Mouse (Mus musculus) midbrain, embryonic 15.5 days (tissue): ENCODE data around the gene Tuft1. TPM values are rescaled to one million over a fixed set of nuclear protein-coding genes. Genes with fewer than 3 reads are reported as not detected.
"Not testable (repeated sequence)": the region's sequence is repeated elsewhere in the genome, so short reads cannot be mapped to it uniquely, and the experiment has no call there.

Experiments used
- ATAC-seq: fragments of 200-750 bp; cut with Nextera tagmentation; replicated peaks from 2 replicates; pipeline ENCODE4 v1.8.0; 2017; ENCODE audit warnings: moderate TSS enrichment
- H3K27ac ChIP-seq: fragments of 300-500 bp; sonication (generic); 2 replicates; pipeline ENCODE4 v1.5.1; 2015; ENCODE audit warnings: mild to moderate bottlenecking, inconsistent platforms
- H3K27me3 ChIP-seq: fragments of 300-500 bp; sonication (generic); replicated peaks from 2 replicates; pipeline ENCODE4 v1.6.1; 2015; ENCODE audit warnings: inconsistent platforms
- H3K36me3 ChIP-seq: fragments of 300-500 bp; sonication (generic); replicated peaks from 2 replicates; pipeline ENCODE4 v1.6.1; 2015; ENCODE audit warnings: inconsistent platforms
- H3K4me1 ChIP-seq: fragments of 300-500 bp; sonication (generic); 2 replicates; pipeline ENCODE4 v1.6.1; 2015; ENCODE audit warnings: inconsistent platforms
- H3K4me2 ChIP-seq: fragments of 300-500 bp; sonication (generic); 2 replicates; pipeline ENCODE4 v1.6.1; 2015; ENCODE audit warnings: inconsistent platforms, mild to moderate bottlenecking, moderate library complexity
- H3K4me3 ChIP-seq: fragments of 300-500 bp; sonication (generic); 2 replicates; pipeline ENCODE4 v1.5.1; 2015; ENCODE audit warnings: mild to moderate bottlenecking, inconsistent platforms
- H3K9ac ChIP-seq: fragments of 300-500 bp; sonication (generic); 2 replicates; pipeline ENCODE4 v1.6.1; 2015; ENCODE audit warnings: mild to moderate bottlenecking, inconsistent platforms
- H3K9me3 ChIP-seq: fragments of 300-500 bp; sonication (generic); 2 replicates; pipeline ENCODE4 v1.6.1; 2016; ENCODE audit warnings: inconsistent platforms
- WGBS: fragments of 180-500 bp; shearing (Covaris S2); methylation state at CpG from one replicate; pipeline ENCODE4 v1.1.7; 2015; ENCODE audit warnings: mixed read lengths; 5-methylcytosine and 5-hydroxymethylcytosine counted together
- polyA plus RNA-seq: library from polyadenylated mRNA; unstranded; fragments of >200 nt; fragmentation: Nextera tagmentation; extraction: Ambion mirVana; gene quantifications from 2 replicates; pipeline ENCODE4 v1.2.1, GENCODE M21; 2015

The Tuft1 gene
- polyA plus RNA-seq, 1 experiment from 2014 or later = 4.9 TPM

DNA sequence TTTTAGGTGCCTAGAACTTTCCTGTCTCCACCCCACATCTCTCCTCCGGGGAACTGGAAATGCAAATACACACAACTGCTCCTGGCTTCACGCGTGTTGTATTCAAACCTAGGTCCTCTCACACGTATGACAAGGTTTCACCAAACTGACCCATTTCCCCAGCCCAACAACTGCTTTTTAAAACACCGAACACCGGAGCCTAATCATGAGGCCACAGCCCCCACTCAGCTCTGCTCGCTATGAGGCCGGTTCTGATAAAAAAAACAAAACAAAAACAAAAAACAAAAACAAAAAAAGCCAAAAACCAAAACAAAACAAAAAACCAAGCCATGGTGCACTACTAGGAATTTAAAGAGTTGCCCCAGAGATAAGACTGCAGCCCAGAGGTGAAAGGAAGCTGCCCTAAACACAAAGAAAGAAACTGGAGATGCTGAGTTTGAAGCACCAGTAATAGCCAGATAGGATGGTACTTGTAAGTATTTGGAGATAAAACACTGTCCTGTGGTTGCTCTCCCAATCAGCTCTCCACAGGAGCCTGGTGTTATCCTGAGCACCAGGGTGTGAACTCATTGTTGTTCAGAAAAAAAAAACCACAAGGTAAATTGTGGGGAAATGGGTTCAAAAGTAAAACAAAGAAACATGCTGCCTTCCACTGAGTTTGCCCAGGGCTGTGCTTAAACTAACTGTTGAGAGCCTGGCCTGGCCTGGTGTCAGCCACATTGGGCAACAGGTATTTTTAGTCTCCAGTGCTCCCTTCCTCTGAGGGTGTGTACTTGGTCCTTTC lies 27.5 kb upstream of the Tuft1 start:
- H3K9ac ChIP-seq, H3K9me3 ChIP-seq, ATAC-seq, H3K4me2 ChIP-seq, H3K27ac ChIP-seq, H3K4me1 ChIP-seq, H3K4me3 ChIP-seq, H3K27me3 ChIP-seq, H3K36me3 ChIP-seq: not testable (repeated sequence)
- 86% methylated on average over 8 of the region's 8 CpGs for WGBS

- no peaks in the 10 kb centered on the region for H3K36me3 ChIP-seq
- H3K27ac ChIP-seq = no peak overlapping the region
- no peak overlapping the region for H3K9ac ChIP-seq
- H3K9me3 ChIP-seq = no peaks in the 10 kb centered on the region
- no peaks in the 10 kb centered on the region for H3K27me3 ChIP-seq
- no peak overlapping the region for H3K4me2 ChIP-seq
- no peak for ATAC-seq
- H3K4me3 ChIP-seq = no peak overlapping the region
- 81% methylated on average over 6 of the region's 6 CpGs for whole genome bisulfite sequencing
- no peaks in the 10 kb centered on the region for H3K4me1 ChIP-seq
These were observed 25.0 kb upstream of the Tuft1 start for GRCm38 (mm10) chr3:94683646-94684045.

- Histone ChIP-seq H3K4me1 (no peaks in the 10 kb centered on the region), H3K4me3 (no peak overlapping the region), H3K9me3 (no peaks in the 10 kb centered on the region), H3K9ac (no peak overlapping the region), H3K4me2 (no peak overlapping the region), H3K36me3 (no peaks in the 10 kb centered on the region), H3K27me3 (no peaks in the 10 kb centered on the region), H3K27ac (no peak overlapping the region)
- WGBS = 94% methylated on average over 16 of the region's 16 CpGs
- ATAC-seq = no peak
These were observed 22.1 kb upstream of the Tuft1 start for GRCm38 (mm10) chr3:94680783-94681182.

DNA sequence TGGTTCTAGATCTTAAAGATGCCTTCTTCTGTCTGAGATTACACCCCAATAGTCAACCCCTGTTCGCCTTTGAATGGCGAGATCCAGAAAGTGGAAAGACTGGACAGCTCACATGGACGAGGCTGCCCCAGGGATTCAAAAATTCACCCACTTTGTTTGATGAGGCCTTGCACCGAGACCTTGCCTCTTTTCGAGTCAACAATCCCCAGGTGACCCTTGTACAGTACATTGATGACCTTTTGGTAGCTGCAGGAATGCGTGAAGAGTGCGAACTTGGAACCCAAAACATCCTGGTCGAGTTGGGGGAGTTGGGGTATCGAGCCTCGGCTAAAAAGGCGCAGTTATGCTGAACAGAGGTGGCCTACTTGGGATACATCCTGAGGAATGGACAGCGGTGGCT lies 21.4 kb upstream of the Tuft1 start:
- WGBS = 92% methylated on average over 12 of the region's 12 CpGs
- H3K36me3 ChIP-seq, H3K27me3 ChIP-seq, H3K4me2 ChIP-seq, H3K4me3 ChIP-seq, ATAC-seq, H3K27ac ChIP-seq, H3K9ac ChIP-seq, H3K4me1 ChIP-seq, H3K9me3 ChIP-seq: not testable (repeated sequence)

GRCm38 (mm10) chr3:94679351-94679841 lies 20.7 kb upstream of the Tuft1 start:
- H3K27me3 ChIP-seq = no peaks in the 10 kb centered on the region
- WGBS = 83% methylated on average over 8 of the region's 8 CpGs
- H3K9ac ChIP-seq = no peak overlapping the region
- no peak overlapping the region for H3K4me2 ChIP-seq
- H3K9me3 ChIP-seq = no peaks in the 10 kb centered on the region
- H3K36me3 ChIP-seq = no peaks in the 10 kb centered on the region
- ATAC-seq = no peak
- H3K4me1 ChIP-seq = no peaks in the 10 kb centered on the region
- no peak overlapping the region for H3K27ac ChIP-seq
- H3K4me3 ChIP-seq = no peak overlapping the region

DNA sequence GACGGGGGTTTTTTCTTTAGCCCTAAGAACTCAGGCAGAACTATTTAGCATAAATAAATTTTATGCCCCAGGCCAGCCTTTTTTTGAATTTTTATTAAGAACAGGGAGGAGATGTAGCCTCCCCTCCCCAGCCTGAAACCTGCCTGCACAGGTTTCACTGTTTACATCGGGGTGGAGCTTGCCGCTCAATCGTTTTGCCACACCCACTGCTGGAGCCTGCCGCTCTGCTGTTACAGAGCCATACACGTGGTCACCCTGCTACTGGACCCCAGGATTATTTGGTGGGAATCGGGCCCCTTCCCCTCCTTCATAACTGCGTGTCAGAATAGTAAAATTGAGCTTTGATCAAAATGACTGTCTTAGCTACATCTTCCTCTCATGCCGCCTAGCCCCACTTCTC lies 16.4 kb upstream of the Tuft1 start:
- H3K4me3 ChIP-seq, H3K36me3 ChIP-seq, H3K9me3 ChIP-seq, H3K9ac ChIP-seq, H3K4me2 ChIP-seq, ATAC-seq, H3K27me3 ChIP-seq, H3K4me1 ChIP-seq, H3K27ac ChIP-seq: not testable (repeated sequence)
- WGBS = 85% methylated on average over 9 of the region's 9 CpGs

DNA sequence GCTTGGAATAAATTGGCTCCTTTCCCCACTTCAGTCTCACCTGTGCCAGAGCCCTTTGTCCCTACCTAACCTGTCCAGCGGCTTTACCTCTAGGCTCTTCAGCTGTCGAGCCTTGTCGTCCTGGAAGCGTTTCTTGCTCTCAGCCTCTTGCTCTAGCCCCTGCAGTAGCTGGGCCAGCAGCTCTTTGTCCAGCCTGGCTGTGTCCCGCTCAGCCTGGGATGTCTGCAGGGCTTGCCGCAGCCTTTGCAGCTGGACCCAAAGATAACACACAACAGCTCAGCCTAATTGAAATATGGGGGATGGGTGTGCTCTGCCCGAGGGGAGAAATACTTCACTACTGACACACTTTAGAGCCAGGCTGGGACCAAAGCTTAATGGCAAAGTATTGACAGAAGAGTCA lies 7.2 kb upstream of the Tuft1 start:
- H3K4me2 ChIP-seq, H3K27me3 ChIP-seq, H3K36me3 ChIP-seq, H3K27ac ChIP-seq, ATAC-seq, H3K4me3 ChIP-seq, H3K9me3 ChIP-seq, H3K4me1 ChIP-seq, H3K9ac ChIP-seq: not testable (repeated sequence)
- 38% methylated on average over 7 of the region's 7 CpGs for whole genome bisulfite sequencing

- WGBS = 54% methylated on average over 5 of the region's 5 CpGs
- not testable (repeated sequence) for ATAC-seq, H3K4me2 ChIP-seq, H3K9me3 ChIP-seq, H3K27me3 ChIP-seq, H3K36me3 ChIP-seq, H3K4me3 ChIP-seq, H3K4me1 ChIP-seq, H3K9ac ChIP-seq, H3K27ac ChIP-seq
These were observed 6.6 kb upstream of the Tuft1 start for GRCm38 (mm10) chr3:94665060-94665802.

DNA sequence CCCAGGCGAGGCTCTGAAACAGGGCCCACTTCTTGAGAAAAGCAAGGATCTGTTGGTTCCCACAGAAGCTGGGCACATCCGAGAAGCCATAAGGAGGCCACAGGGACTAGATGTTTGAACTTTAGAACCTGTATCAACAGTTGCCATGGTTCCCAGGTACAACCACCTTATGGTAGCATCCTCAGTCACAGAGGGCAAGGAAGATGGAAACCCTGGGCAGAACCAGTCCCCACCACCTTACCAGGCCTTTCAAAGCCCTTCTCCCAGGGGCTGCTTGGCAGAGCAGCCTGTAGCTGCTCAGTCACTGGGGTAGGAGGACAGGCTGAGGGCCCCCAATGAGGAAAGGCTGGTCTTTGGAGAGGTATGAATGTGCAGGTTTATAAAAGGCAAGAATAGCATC lies 2.2 kb upstream of the Tuft1 start:
- H3K4me3 ChIP-seq, H3K9me3 ChIP-seq, ATAC-seq, H3K27me3 ChIP-seq, H3K9ac ChIP-seq, H3K4me1 ChIP-seq, H3K4me2 ChIP-seq, H3K36me3 ChIP-seq, H3K27ac ChIP-seq: not testable (repeated sequence)
- 87% methylated on average over 2 of the region's 2 CpGs for WGBS

- not testable (repeated sequence) for H3K4me1 ChIP-seq, H3K27me3 ChIP-seq, H3K27ac ChIP-seq, H3K9ac ChIP-seq, H3K9me3 ChIP-seq, H3K36me3 ChIP-seq
- WGBS = 29% methylated on average over 8 of the region's 10 CpGs
- ATAC-seq = peak; percentile 66; the same call in 1 of the 2 replicates
- Histone ChIP-seq H3K4me2 (peak overlapping the region; percentile 40), H3K4me3 (peak overlapping the region; percentile 21)
These were observed 573 bp upstream of the Tuft1 start for GRCm38 (mm10) chr3:94659142-94659748.

DNA sequence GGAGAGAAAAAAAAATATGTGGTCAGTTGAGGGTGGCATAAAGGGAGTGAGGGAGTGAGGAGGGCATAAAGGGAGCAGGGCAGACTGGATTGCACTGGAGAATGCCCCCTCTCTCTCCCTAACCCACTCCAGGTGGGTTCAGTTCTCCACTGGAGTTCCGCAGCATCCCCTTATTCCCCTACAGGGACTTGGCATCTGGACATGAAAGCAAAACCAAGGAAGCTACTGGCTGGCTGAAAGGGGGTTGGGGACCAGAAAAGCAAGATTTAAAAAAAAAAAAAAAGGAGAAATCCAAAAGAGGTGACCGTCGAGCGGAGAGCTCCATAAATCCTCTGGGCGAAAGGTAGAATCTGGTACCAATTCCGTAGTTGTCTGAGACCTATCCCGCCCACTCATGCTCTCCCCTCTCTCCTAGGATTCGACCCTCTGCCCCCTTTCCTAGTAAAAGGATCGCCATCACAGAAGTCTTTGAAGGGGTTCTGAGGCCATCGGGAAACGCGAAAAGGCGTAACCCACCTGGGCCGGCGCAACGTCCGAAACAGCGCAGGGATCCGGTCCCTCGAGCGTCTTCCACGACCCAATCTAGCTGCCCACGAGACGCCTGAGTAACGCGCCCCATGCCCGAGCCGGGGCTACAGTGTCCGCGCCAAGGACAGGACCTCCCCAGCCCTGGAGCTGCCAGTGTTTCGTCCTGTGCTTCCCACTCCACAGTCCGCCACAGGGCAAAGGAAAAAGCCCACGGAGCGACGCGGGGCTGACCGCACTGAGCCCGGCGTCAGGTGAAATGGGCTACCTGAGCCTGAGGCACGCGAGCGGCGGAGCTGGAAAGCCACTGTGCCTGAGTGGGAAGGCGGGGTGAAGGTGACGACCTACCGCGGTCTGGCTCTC lies 576 bp downstream of the Tuft1 start:
- not testable (repeated sequence) for H3K27ac ChIP-seq, H3K4me1 ChIP-seq, H3K36me3 ChIP-seq, H3K9me3 ChIP-seq, H3K27me3 ChIP-seq
- H3K9ac ChIP-seq = 0 out of 2 replicates have a peak overlapping the region, but pooled peaks have one; percentile 17
- ATAC-seq = peak; percentile 77
- 2% methylated on average over 26 of the region's 47 CpGs for WGBS
- H3K4me3 ChIP-seq = peak overlapping the region; percentile 36
- peak overlapping the region; percentile 55 for H3K4me2 ChIP-seq

DNA sequence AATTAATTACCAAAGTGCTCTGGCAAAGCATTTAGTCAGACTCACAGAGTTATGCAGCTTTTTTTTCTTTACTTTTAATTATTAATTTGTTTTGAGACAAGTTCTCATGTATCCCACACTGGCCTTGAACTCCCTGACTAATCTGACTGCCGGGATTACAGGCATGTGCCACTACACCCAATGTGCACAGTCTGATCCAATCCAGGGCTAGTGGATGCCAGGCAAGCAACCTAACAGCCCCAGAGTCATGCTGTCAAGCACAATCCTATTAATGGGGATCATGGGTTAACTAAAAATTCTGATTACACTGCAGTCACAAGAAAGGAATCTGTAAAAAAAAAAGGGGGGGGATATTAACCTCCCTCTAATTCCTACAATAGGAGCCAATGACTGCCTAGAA lies 4.7 kb downstream of the Tuft1 start:
- not testable (repeated sequence) for H3K4me1 ChIP-seq, ATAC-seq, H3K27ac ChIP-seq, H3K9ac ChIP-seq, H3K9me3 ChIP-seq, H3K27me3 ChIP-seq, H3K4me2 ChIP-seq, H3K36me3 ChIP-seq, H3K4me3 ChIP-seq
- 53% methylated on average over 1 of the region's 1 CpGs for WGBS
